Mouse (Mus musculus) CH12.LX (cell line): ENCODE measurements around the gene Sh3rf1.

Experiments used
- CTCF ChIP-seq, 2 experiments: IDR thresholded peaks in 1 of 2; conservative IDR thresholded peaks in 1 of 2; 2 replicates each; pipeline ENCODE4 v1.5.1; 2011 to 2012; ENCODE audit warnings: low read depth in 2 of 2, low read length in 2 of 2, improper control_type of control experiment in 1 of 2, inconsistent platforms in 1 of 2, mild to moderate bottlenecking in 1 of 2, moderate library complexity in 1 of 2
- HCFC1 ChIP-seq: IDR thresholded peaks from 2 replicates; pipeline ENCODE4 v1.6.1; 2012; ENCODE audit warnings: low read depth, mild to moderate bottlenecking, inconsistent platforms, low read length, improper control_type of control experiment
- MAX ChIP-seq: IDR thresholded peaks from 2 replicates; pipeline ENCODE4 v1.6.1; 2011; ENCODE audit warnings: low read length, improper control_type of control experiment
- NELFE ChIP-seq: IDR thresholded peaks from 2 replicates; pipeline ENCODE4 v1.6.1; 2011; ENCODE audit warnings: low read depth, low read length, improper control_type of control experiment
- POLR2A ChIP-seq: IDR thresholded peaks from 2 replicates; pipeline ENCODE4 v1.6.1; 2011; ENCODE audit warnings: low read depth, mild to moderate bottlenecking, improper control_type of control experiment, low read length
- USF1 ChIP-seq: IDR thresholded peaks from 2 replicates; pipeline ENCODE4 v1.6.1; 2014; ENCODE audit warnings: low read depth, mild to moderate bottlenecking, inconsistent platforms, low read length, improper control_type of control experiment
- ZC3H11A ChIP-seq: IDR thresholded peaks from 2 replicates; pipeline ENCODE4 v1.6.1; 2012; ENCODE audit warnings: low read depth, mild to moderate bottlenecking, inconsistent platforms, low read length, improper control_type of control experiment

- TF ChIP-seq POLR2A (no peak), HCFC1 (no peak), CTCF (conservative IDR thresholded peaks at IDR 0.05 in 1 of 2, IDR thresholded peaks at IDR 0.05 in 1 of 2; ENCODE audit: low read depth in 2 of 2, low read length in 2 of 2) (no peak), USF1 (no peak), MAX (no peak), ZC3H11A (no peak), NELFE (no peak)
Measured at GRCm38 (mm10) chr8:61243491-61243890, 19.8 kb downstream of the Sh3rf1 start.
